Mouse (Mus musculus) effector memory CD4-positive, alpha-beta T cell, adult 5 months (primary cell): ENCODE results near the gene AW146154. TPM values are rescaled to one million over a fixed set of nuclear protein-coding genes. Genes with fewer than 3 reads are reported as not detected.

Source experiments
- polyA plus RNA-seq: library from polyadenylated mRNA; unstranded; fragments of 100-300 nt; shearing (Covaris generic); gene quantifications from one replicate; pipeline ENCODE4 v1.2.1, GENCODE M21; 2017

AW146154 gene
- 6.7 TPM for polyA plus RNA-seq

DNA sequence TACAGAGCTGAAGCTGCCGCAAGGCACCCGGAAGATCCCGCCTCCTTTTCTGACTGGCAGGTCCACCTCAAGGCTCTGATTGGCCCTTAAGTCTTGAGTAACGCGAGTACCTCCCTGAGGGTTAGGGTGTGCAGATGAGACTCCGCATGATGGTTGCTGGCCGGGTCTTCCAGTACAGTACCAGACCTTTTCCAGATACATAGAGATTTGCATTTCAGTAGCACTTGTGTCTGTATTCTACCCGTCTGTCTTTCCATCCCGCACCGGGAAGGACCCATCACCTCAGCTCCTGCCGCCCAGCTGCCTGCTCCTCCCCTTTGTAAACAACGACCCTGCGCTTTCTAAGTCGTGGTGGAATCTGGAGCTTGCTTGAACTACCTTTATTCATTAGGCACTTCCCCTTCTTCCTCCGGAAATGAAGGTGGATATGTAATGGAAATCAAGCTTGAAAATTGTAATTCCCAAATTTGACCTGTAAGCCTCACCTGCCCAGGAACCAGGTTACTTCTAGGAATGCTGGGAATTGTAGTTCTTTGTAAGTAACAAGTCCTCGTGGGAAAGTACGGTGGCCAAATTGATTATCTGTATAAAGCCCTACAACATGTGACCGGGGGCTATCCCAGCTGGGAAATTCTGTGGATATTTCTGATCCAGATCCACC, at the start of gene AW146154, which contains the start of gene Gm20449:
AW146154 (minus strand) TSS at position 502 of the 661 bp plus-strand sequence.
Gm20449 (minus strand) TSS at position 29 of the 661 bp plus-strand sequence.

DNA sequence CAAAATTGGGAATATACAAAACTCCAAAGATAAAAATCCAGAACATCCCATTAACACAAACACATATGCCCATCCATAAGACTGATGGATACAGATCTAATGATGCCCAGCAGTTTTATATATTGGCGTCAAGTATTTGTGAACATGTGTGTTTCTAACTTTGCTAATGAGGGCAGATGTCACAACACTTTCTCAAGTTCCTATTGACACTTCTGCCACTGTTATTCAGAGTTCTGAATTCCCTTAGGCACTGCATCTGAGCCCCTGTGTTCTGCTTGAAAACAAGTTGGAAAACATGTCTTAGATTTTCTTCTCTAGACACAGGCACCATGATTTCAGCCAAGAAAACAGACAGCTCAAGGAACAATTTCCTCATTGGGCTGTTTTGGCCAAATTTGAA, 51.1 kb downstream of the AW146154 start, which contains the start of gene Vmn2r57:
Vmn2r57 (minus strand) TSS at position 101 of the 400 bp plus-strand sequence.

Other genes starting within 250 kb of the AW146154 start
- 28.0 TPM for gene AI987944, start 106.5 kb downstream of the AW146154 start, polyA plus RNA-seq
- not detected for gene Vmn2r57, start 51.2 kb downstream of the AW146154 start, polyA plus RNA-seq
- gene Gm20449, start 473 bp downstream of the AW146154 start, polyA plus RNA-seq = not detected
- gene Gm6871, start 73.8 kb upstream of the AW146154 start, polyA plus RNA-seq = not detected
- 14.3 TPM for gene 2610021A01Rik, start 99.3 kb upstream of the AW146154 start, polyA plus RNA-seq
- 13.9 TPM for gene Zfp788, start 133.3 kb upstream of the AW146154 start, polyA plus RNA-seq